Mouse (Mus musculus) cerebellum, postnatal 25 days (tissue): ENCODE data around the gene Mgmt.

Experiments
- DNase-seq, 2 experiments: peaks; one replicate each; pipeline ENCODE4 v3.0.0; 2021; ENCODE audit warnings: mixed read lengths in 2 of 2

Gene Mgmt

GRCm38 (mm10) chr7:137005293-137005692 lies 110.9 kb downstream of the Mgmt start:
- DNase-seq = no peak

- DNase-seq = no peak
Measured at GRCm38 (mm10) chr7:137008321-137008720, 113.9 kb downstream of the Mgmt start.

GRCm38 (mm10) chr7:137009732-137010275 lies 115.4 kb downstream of the Mgmt start:
- DNase-seq = no peak

GRCm38 (mm10) chr7:137010451-137010850 lies 116.0 kb downstream of the Mgmt start:
- no peak for DNase-seq

- DNase-seq = no peak
Measured at GRCm38 (mm10) chr7:137012687-137013086, 118.3 kb downstream of the Mgmt start.

GRCm38 (mm10) chr7:137013433-137013832 lies 119.0 kb downstream of the Mgmt start:
- no peak for DNase-seq

GRCm38 (mm10) chr7:137018614-137019013 lies 124.2 kb downstream of the Mgmt start:
- no peak for DNase-seq

GRCm38 (mm10) chr7:137020195-137020594 lies 125.8 kb downstream of the Mgmt start:
- no peak for DNase-seq

- DNase-seq = no peak
Measured at GRCm38 (mm10) chr7:137030789-137031188, 136.4 kb downstream of the Mgmt start.

- no peak for DNase-seq
Measured at GRCm38 (mm10) chr7:137033177-137033576, 138.8 kb downstream of the Mgmt start.

- no peak for DNase-seq
Measured at GRCm38 (mm10) chr7:137034986-137035385, 140.6 kb downstream of the Mgmt start.

- no peak for DNase-seq
Measured at GRCm38 (mm10) chr7:137035916-137036315, 141.5 kb downstream of the Mgmt start.

- no peak for DNase-seq
Measured at GRCm38 (mm10) chr7:137037471-137037870, 143.1 kb downstream of the Mgmt start.

GRCm38 (mm10) chr7:137037872-137038271 lies 143.5 kb downstream of the Mgmt start:
- no peak for DNase-seq

- peak; percentile 14 to 20 for DNase-seq
Measured at GRCm38 (mm10) chr7:137038311-137038945, 144.0 kb downstream of the Mgmt start.

- DNase-seq = peak in 1 of 2 experiments; percentile 31
Measured at GRCm38 (mm10) chr7:137038946-137039320, 144.5 kb downstream of the Mgmt start.

GRCm38 (mm10) chr7:137040646-137041045 lies 146.2 kb downstream of the Mgmt start:
- no peak for DNase-seq

- DNase-seq = peak in 1 of 2 experiments; percentile 10
Measured at GRCm38 (mm10) chr7:137046891-137047290, 152.5 kb downstream of the Mgmt start.

GRCm38 (mm10) chr7:137048086-137048922 lies 153.9 kb downstream of the Mgmt start:
- no peak for DNase-seq

GRCm38 (mm10) chr7:137054343-137054742 lies 159.9 kb downstream of the Mgmt start:
- DNase-seq = no peak

- DNase-seq = no peak
Measured at GRCm38 (mm10) chr7:137056126-137056525, 161.7 kb downstream of the Mgmt start.

GRCm38 (mm10) chr7:137060488-137060887 lies 166.1 kb downstream of the Mgmt start:
- peak in 1 of 2 experiments; percentile 11 for DNase-seq

GRCm38 (mm10) chr7:137061109-137061508 lies 166.7 kb downstream of the Mgmt start:
- DNase-seq = no peak

GRCm38 (mm10) chr7:137064255-137064654 lies 169.8 kb downstream of the Mgmt start:
- no peak for DNase-seq
